Mouse (Mus musculus) CH12.LX (cell line): ENCODE measurements at regions not wholly inside any gene's neighbourhood (a gene's known extent, or its start where the extent isn't known, plus 50 kb on each side); places are given as distances from the start of the nearest gene placed in this dataset.

Experiments used
- DNase-seq: peaks from one replicate; pipeline ENCODE4 v3.0.0-alpha.2; 2013; ENCODE audit errors: extremely low read depth
- H3K27ac ChIP-seq: 2 replicates; pipeline ENCODE4 v1.5.1; 2012; ENCODE audit warnings: low read depth, mild to moderate bottlenecking, control low read depth, moderate library complexity; ENCODE audit not compliant: insufficient read depth
- H3K27me3 ChIP-seq: replicated peaks from 2 replicates; pipeline ENCODE3; 2012; ENCODE audit warnings: inconsistent platforms
- H3K36me3 ChIP-seq, 2 experiments: replicated peaks in 1 of 2; 2 replicates each; pipeline versions ENCODE3 to v1.6.1; 2012; ENCODE audit warnings: inconsistent platforms in 1 of 2, low read length in 1 of 2, mild to moderate bottlenecking in 1 of 2, mixed read lengths in 1 of 2, moderate library complexity in 1 of 2; ENCODE audit not compliant: control insufficient read depth in 1 of 2, insufficient read depth in 1 of 2
- H3K4me1 ChIP-seq, 2 experiments: 2 replicates each; pipeline ENCODE4 v1.6.1; 2012; ENCODE audit warnings: inconsistent platforms in 1 of 2, moderate library complexity in 1 of 2; ENCODE audit not compliant: insufficient read depth in 2 of 2, control insufficient read depth in 1 of 2
- H3K4me2 ChIP-seq: 2 replicates; pipeline ENCODE4 v1.6.1; 2012; ENCODE audit warnings: low read depth, mild to moderate bottlenecking, control low read depth; ENCODE audit not compliant: poor library complexity, insufficient read depth, severe bottlenecking
- H3K4me3 ChIP-seq, 3 experiments: fragments of 150-350 bp in 1 of 3; sonication (generic) in 1 of 3; replicated peaks in 1 of 3; 2 replicates each; pipeline versions ENCODE3 to v1.5.1; 2011 to 2012; ENCODE audit warnings: low read depth in 2 of 3, low read length in 2 of 3, mild to moderate bottlenecking in 2 of 3, moderate library complexity in 2 of 3, control low read depth in 1 of 3, improper control_type of control experiment in 1 of 3, inconsistent platforms in 1 of 3, mixed read lengths in 1 of 3; ENCODE audit not compliant: poor library complexity in 1 of 3
- H3K79me2 ChIP-seq: replicated peaks from 2 replicates; pipeline ENCODE4 v1.6.1; 2012; ENCODE audit warnings: mild to moderate bottlenecking, moderate library complexity; ENCODE audit not compliant: control insufficient read depth, poor library complexity, insufficient read depth, severe bottlenecking; ENCODE audit errors: extremely low read depth
- H3K9ac ChIP-seq: 2 replicates; pipeline ENCODE4 v1.6.1; 2012; ENCODE audit warnings: low read depth, mild to moderate bottlenecking, control low read depth, moderate library complexity; ENCODE audit not compliant: insufficient read depth
- H3K9me3 ChIP-seq: replicated peaks from 2 replicates; pipeline ENCODE3; 2012; ENCODE audit warnings: low read length, inconsistent platforms, mixed read lengths
- CHD1 ChIP-seq: IDR thresholded peaks from 2 replicates; pipeline ENCODE4 v1.6.1; 2012; ENCODE audit warnings: low read depth, low read length, improper control_type of control experiment, inconsistent platforms
- CTCF ChIP-seq, 2 experiments: IDR thresholded peaks in 1 of 2; conservative IDR thresholded peaks in 1 of 2; 2 replicates each; pipeline ENCODE4 v1.5.1; 2011 to 2012; ENCODE audit warnings: low read depth in 2 of 2, low read length in 2 of 2, improper control_type of control experiment in 1 of 2, inconsistent platforms in 1 of 2, mild to moderate bottlenecking in 1 of 2, moderate library complexity in 1 of 2
- E2F4 ChIP-seq: IDR thresholded peaks from 2 replicates; pipeline ENCODE4 v1.6.1; 2011; ENCODE audit warnings: low read depth, low read length, improper control_type of control experiment; ENCODE audit not compliant: insufficient replicate concordance
- ELF1 ChIP-seq: IDR thresholded peaks from 2 replicates; pipeline ENCODE4 v1.6.1; 2014; ENCODE audit warnings: low read depth, mild to moderate bottlenecking, inconsistent platforms, low read length, improper control_type of control experiment
- EP300 ChIP-seq: IDR thresholded peaks from 2 replicates; pipeline ENCODE4 v1.6.1; 2011; ENCODE audit warnings: low read length, improper control_type of control experiment
- ETS1 ChIP-seq: conservative IDR thresholded peaks from 2 replicates; pipeline ENCODE4 v1.6.1; 2012; ENCODE audit warnings: low read depth, mild to moderate bottlenecking, inconsistent platforms, low read length, improper control_type of control experiment, moderate library complexity
- HCFC1 ChIP-seq: IDR thresholded peaks from 2 replicates; pipeline ENCODE4 v1.6.1; 2012; ENCODE audit warnings: low read depth, mild to moderate bottlenecking, inconsistent platforms, low read length, improper control_type of control experiment
- JUN ChIP-seq: IDR thresholded peaks from 2 replicates; pipeline ENCODE4 v1.6.1; 2011; ENCODE audit warnings: low read depth, mild to moderate bottlenecking, low read length, improper control_type of control experiment, moderate library complexity; ENCODE audit not compliant: insufficient read depth
- JUND ChIP-seq: conservative IDR thresholded peaks from 2 replicates; pipeline ENCODE4 v1.6.1; 2011; ENCODE audit warnings: low read depth, low read length, improper control_type of control experiment
- KAT2A ChIP-seq: IDR thresholded peaks from 2 replicates; pipeline ENCODE4 v1.6.1; 2012; ENCODE audit warnings: low read length, improper control_type of control experiment, inconsistent platforms; ENCODE audit not compliant: insufficient replicate concordance
- MAX ChIP-seq: IDR thresholded peaks from 2 replicates; pipeline ENCODE4 v1.6.1; 2011; ENCODE audit warnings: low read length, improper control_type of control experiment
- MAZ ChIP-seq: IDR thresholded peaks from 2 replicates; pipeline ENCODE4 v1.6.1; 2012; ENCODE audit warnings: low read depth, mild to moderate bottlenecking, inconsistent platforms, low read length, improper control_type of control experiment, moderate library complexity
- MYC ChIP-seq: IDR thresholded peaks from 2 replicates; pipeline ENCODE4 v1.6.1; 2011; ENCODE audit warnings: low read depth, mild to moderate bottlenecking, improper control_type of control experiment, low read length
- NELFE ChIP-seq: IDR thresholded peaks from 2 replicates; pipeline ENCODE4 v1.6.1; 2011; ENCODE audit warnings: low read depth, low read length, improper control_type of control experiment
- PAX5 ChIP-seq: IDR thresholded peaks from 2 replicates; pipeline ENCODE4 v1.6.1; 2012; ENCODE audit warnings: low read length, inconsistent platforms, mixed read lengths
- POLR2A ChIP-seq: IDR thresholded peaks from 2 replicates; pipeline ENCODE4 v1.6.1; 2011; ENCODE audit warnings: low read depth, mild to moderate bottlenecking, improper control_type of control experiment, low read length
- POLR2AphosphoS2 ChIP-seq: IDR thresholded peaks from 2 replicates; pipeline ENCODE4 v1.6.1; 2011; ENCODE audit warnings: low read depth, low read length, improper control_type of control experiment
- RAD21 ChIP-seq: IDR thresholded peaks from 2 replicates; pipeline ENCODE4 v1.6.1; 2011; ENCODE audit warnings: low read depth, mild to moderate bottlenecking, low read length, improper control_type of control experiment, moderate library complexity
- SIN3A ChIP-seq: IDR thresholded peaks from 2 replicates; pipeline ENCODE4 v1.6.1; 2012; ENCODE audit warnings: low read length, improper control_type of control experiment, inconsistent platforms
- SMC3 ChIP-seq: IDR thresholded peaks from 2 replicates; pipeline ENCODE4 v1.6.1; 2011; ENCODE audit warnings: low read depth, low read length, improper control_type of control experiment
- UBTF ChIP-seq: IDR thresholded peaks from 2 replicates; pipeline ENCODE4 v1.6.1; 2012; ENCODE audit warnings: low read depth, mild to moderate bottlenecking, inconsistent platforms, low read length, improper control_type of control experiment, moderate library complexity
- USF2 ChIP-seq: conservative IDR thresholded peaks from 2 replicates; pipeline ENCODE4 v1.6.1; 2011; ENCODE audit warnings: low read depth, low read length, improper control_type of control experiment
- ZMIZ1 ChIP-seq: IDR thresholded peaks from 2 replicates; pipeline ENCODE4 v1.6.1; 2012; ENCODE audit warnings: low read depth, mild to moderate bottlenecking, inconsistent platforms, low read length, improper control_type of control experiment
- dilution Hi-C: fragments of 300-500 bp; cut with MboI; formaldehyde crosslinking; loops from 2 replicates; pipeline ENCODE4 v1.14.3; 2020; ENCODE audit warnings: low sequenced_read_pairs; ENCODE audit not compliant: extremely low pct_unique_long_range_greater_than_20kb, extremely low pct_ligation_motif_present
- in situ Hi-C: fragments of 300-500 bp; cut with MboI; formaldehyde crosslinking; loops from 3 replicates; pipeline ENCODE4 v1.14.3; 2019; ENCODE audit warnings: low sequenced_read_pairs, low pct_ligation_motif_present, low pct_unique_long_range_greater_than_20kb, mixed read lengths

- H3K9me3 ChIP-seq, result no peaks in the 10 kb centered on the region
- dilution Hi-C loops (no loop called here), in situ Hi-C loops (no loop called here)
- no peak for TF ChIP-seq EP300
- no peak for TF ChIP-seq NELFE
- TF ChIP-seq PAX5, result no peak
- no peak for TF ChIP-seq ETS1
- no peak for TF ChIP-seq E2F4
- no peak for TF ChIP-seq JUN
- no peak for TF ChIP-seq RAD21
- TF ChIP-seq KAT2A, result no peak
- TF ChIP-seq MYC, result no peak
- TF ChIP-seq SIN3A, result no peak
- no peak for TF ChIP-seq ZMIZ1
- no peak for TF ChIP-seq MAX
- no peak overlapping the region for H3K4me3 ChIP-seq
- H3K4me2 ChIP-seq, result no peak overlapping the region
- H3K4me1 ChIP-seq, result no peaks in the 10 kb centered on the region
- H3K9ac ChIP-seq, result no peak overlapping the region
- no peaks in the 10 kb centered on the region for H3K79me2 ChIP-seq
- H3K27me3 ChIP-seq, result no peaks in the 10 kb centered on the region
- no peak for DNase-seq
- no peak overlapping the region for H3K27ac ChIP-seq
- no peaks in the 10 kb centered on the region for H3K36me3 ChIP-seq
Observed at GRCm38 (mm10) chr13:82562576-82562975, 779.7 kb downstream of the Cetn3 start.

GRCm38 (mm10) chr13:82570925-82571324 is 788.0 kb downstream of the Cetn3 start:
- no peaks in the 10 kb centered on the region for H3K9me3 ChIP-seq
- dilution Hi-C loops (no loop called here), in situ Hi-C loops (no loop called here)
- H3K79me2 ChIP-seq, result no peaks in the 10 kb centered on the region
- DNase-seq, result no peak
- H3K27me3 ChIP-seq, result no peaks in the 10 kb centered on the region
- TF ChIP-seq SMC3 (no peak), EP300 (no peak), MYC (no peak), CHD1 (no peak), HCFC1 (no peak), NELFE (no peak), USF2 (no peak), KAT2A (no peak), POLR2AphosphoS2 (no peak), ETS1 (no peak), SIN3A (no peak), UBTF (no peak), PAX5 (no peak), CTCF (conservative IDR thresholded peaks at IDR 0.05 in 1 of 2, IDR thresholded peaks at IDR 0.05 in 1 of 2; ENCODE audit: low read depth in 2 of 2, low read length in 2 of 2) (no peak), JUND (no peak), POLR2A (no peak), ELF1 (no peak), MAZ (no peak)
- H3K36me3 ChIP-seq, result no peaks in the 10 kb centered on the region
- no peak overlapping the region for H3K27ac ChIP-seq
- H3K9ac ChIP-seq, result no peak overlapping the region
- no peaks in the 10 kb centered on the region for H3K4me1 ChIP-seq
- H3K4me2 ChIP-seq, result no peak overlapping the region
- H3K4me3 ChIP-seq, result no peak overlapping the region
